Mouse (Mus musculus) midbrain, postnatal 0 days (tissue): ENCODE results near the gene Pym1. TPM values are rescaled to one million over a fixed set of nuclear protein-coding genes. Genes with fewer than 3 reads are reported as not detected.

Source experiments
- ATAC-seq: fragments of 200-750 bp; cut with Nextera tagmentation; 2 replicates; pipeline ENCODE4 v1.8.0; 2017; ENCODE audit warnings: moderate number of reproducible peaks, mild to moderate bottlenecking, moderate TSS enrichment, moderate library complexity; ENCODE audit not compliant: low FRiP score
- DNase-seq: peaks from one replicate; pipeline ENCODE4 v3.0.0-alpha.2; 2015; ENCODE audit warnings: low spot score
- H3K27ac ChIP-seq: fragments of 300-500 bp; sonication (generic); 2 replicates; pipeline ENCODE4 v1.5.1; 2014; ENCODE audit warnings: low read depth, mild to moderate bottlenecking, low read length, mixed read lengths
- H3K27me3 ChIP-seq: fragments of 300-500 bp; sonication (generic); 2 replicates; pipeline ENCODE4 v1.6.1; 2014; ENCODE audit warnings: low read length, control low read depth, mixed read lengths; ENCODE audit not compliant: insufficient read depth
- H3K36me3 ChIP-seq: fragments of 300-500 bp; sonication (generic); 2 replicates; pipeline ENCODE4 v1.6.1; 2014; ENCODE audit warnings: low read length, control low read depth, mixed read lengths; ENCODE audit not compliant: insufficient read depth
- H3K4me1 ChIP-seq: fragments of 300-500 bp; sonication (generic); 2 replicates; pipeline ENCODE4 v1.6.1; 2014; ENCODE audit warnings: mild to moderate bottlenecking, control low read depth, antibody characterized with exemption, low read length, mixed read lengths; ENCODE audit not compliant: insufficient read depth
- H3K4me2 ChIP-seq: fragments of 300-500 bp; sonication (generic); 2 replicates; pipeline ENCODE4 v1.6.1; 2014; ENCODE audit warnings: low read depth, mild to moderate bottlenecking, low read length, mixed read lengths; ENCODE audit not compliant: poor library complexity, severe bottlenecking
- H3K4me3 ChIP-seq: fragments of 300-500 bp; sonication (generic); 2 replicates; pipeline ENCODE4 v1.5.1; 2014; ENCODE audit warnings: low read depth, mild to moderate bottlenecking, low read length, moderate library complexity
- H3K9ac ChIP-seq: fragments of 300-500 bp; sonication (generic); replicated peaks from 2 replicates; pipeline ENCODE4 v1.6.1; 2014; ENCODE audit warnings: mild to moderate bottlenecking, low read length, moderate library complexity, mixed read lengths; ENCODE audit not compliant: poor library complexity, severe bottlenecking
- H3K9me3 ChIP-seq: fragments of 300-500 bp; sonication (generic); 2 replicates; pipeline ENCODE4 v1.6.1; 2016; ENCODE audit warnings: low read length, control low read depth
- CTCF ChIP-seq: IDR thresholded peaks from 2 replicates; pipeline ENCODE4 v1.5.1; 2016; ENCODE audit warnings: antibody characterized with exemption, mild to moderate bottlenecking
- WGBS: fragments of 180-500 bp; shearing (Covaris S2); extraction: QIAGEN DNeasy Blood & Tissue Kit; methylation state at CpG from one replicate; pipeline ENCODE4 v1.1.7; 2014; 5-methylcytosine and 5-hydroxymethylcytosine counted together
- polyA plus RNA-seq: library from polyadenylated mRNA; unstranded; fragments of >200 nt; fragmentation: Nextera tagmentation; extraction: Ambion mirVana; gene quantifications from 2 replicates; pipeline ENCODE4 v1.2.1, GENCODE M21; 2015
- total RNA-seq: library from RNA; depleted of rRNA; stranded (reverse); fragments of >200 nt; gene quantifications from 2 replicates; pipeline ENCODE4 v1.2.3, GENCODE M21; 2014

The Pym1 gene
- total and polyA plus RNA-seq, 2 experiments from 2014 or later: 52.2 to 54.9 TPM

DNA sequence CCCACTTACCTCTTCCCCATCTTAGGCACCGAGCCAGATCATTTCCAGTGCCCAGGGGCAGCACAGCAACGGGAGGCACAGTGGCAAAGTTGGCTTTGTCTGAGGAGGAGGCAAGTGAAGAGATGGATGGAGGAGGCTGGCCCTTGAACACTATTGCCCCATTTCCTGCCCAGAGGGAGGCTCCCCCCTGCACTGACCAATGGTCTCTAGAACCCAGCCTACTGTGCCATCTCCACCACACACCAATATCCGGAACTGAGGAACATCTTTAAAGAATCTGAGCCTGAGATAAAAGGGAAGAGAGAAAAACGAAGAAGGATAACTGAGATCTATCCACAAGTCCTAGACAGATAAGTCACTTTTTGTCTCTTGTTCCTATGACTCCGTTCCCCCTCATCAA is 19.6 kb upstream of the Pym1 start:
- TF ChIP-seq CTCF: no peak
- ATAC-seq (no peak), DNase-seq (no peak)
- Histone ChIP-seq H3K9ac (no peak overlapping the region), H3K4me3 (no peak overlapping the region), H3K9me3 (no peaks in the 10 kb centered on the region), H3K27me3 (no peaks in the 10 kb centered on the region), H3K36me3 (peaks cover 3% of the 10 kb centered on the region; the same call in 1 of the 2 replicates), H3K27ac (no peak overlapping the region), H3K4me2 (no peak overlapping the region), H3K4me1 (no peaks in the 10 kb centered on the region)
- WGBS: 90% methylated on average over 5 of the region's 5 CpGs

DNA sequence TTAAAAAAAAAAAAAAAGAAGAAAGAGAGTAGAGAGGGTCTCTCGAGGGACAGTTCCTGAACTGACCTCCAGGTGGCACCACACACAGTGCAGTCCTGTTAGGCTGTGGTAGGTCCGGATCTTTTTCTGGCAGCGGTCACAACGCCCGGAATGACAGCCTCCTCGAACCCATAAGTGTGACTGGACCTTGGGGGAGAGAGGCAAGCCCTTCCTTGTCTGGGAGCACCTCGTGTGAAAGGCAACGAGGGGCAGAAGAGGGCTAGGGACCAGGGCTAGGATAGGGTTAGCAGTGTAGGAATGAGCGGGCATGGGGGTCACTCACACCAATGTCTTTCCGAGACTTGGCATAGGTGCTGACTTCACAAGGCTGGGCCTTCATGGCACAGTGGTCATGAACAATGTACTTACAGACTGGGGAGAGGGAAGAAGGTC is 16.7 kb upstream of the Pym1 start:
- Histone ChIP-seq H3K27ac (no peak overlapping the region), H3K4me2 (no peak overlapping the region), H3K9me3 (no peaks in the 10 kb centered on the region), H3K4me1 (no peaks in the 10 kb centered on the region), H3K9ac (no peak overlapping the region), H3K4me3 (no peak overlapping the region), H3K27me3 (no peaks in the 10 kb centered on the region), H3K36me3 (peaks cover 3% of the 10 kb centered on the region; the same call in 1 of the 2 replicates)
- WGBS: 15% methylated on average over 10 of the region's 10 CpGs
- ATAC-seq (0 out of 2 replicates have a peak, but pooled peaks have one; percentile 23), DNase-seq (peak; percentile 71)
- TF ChIP-seq CTCF: peak; percentile 76

DNA sequence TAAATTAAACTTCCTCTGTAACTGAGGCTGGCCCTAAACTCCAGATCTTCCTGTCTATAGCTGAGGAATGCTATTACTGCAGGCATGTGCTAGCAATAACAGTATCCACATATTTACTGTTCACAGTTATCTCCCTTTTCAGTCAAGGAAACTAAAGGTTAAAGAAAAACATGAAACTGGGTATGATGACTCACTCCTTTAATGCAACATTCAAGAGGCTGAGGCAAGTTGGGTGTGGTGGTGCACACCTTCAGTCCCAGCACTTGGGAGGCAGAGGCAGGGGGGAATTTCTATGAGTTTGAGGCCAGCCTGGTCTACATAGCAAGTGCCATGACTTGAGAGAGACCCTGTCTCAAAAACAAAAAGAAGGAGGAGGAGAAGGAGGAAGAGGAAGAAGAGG is 15.7 kb upstream of the Pym1 start:
- Histone ChIP-seq H3K4me1 (no peaks in the 10 kb centered on the region), H3K27ac (no peak overlapping the region), H3K4me3 (no peak overlapping the region), H3K27me3 (no peaks in the 10 kb centered on the region), H3K9me3 (no peaks in the 10 kb centered on the region), H3K36me3 (peaks cover 3% of the 10 kb centered on the region; the same call in 1 of the 2 replicates), H3K9ac (no peak overlapping the region), H3K4me2 (no peak overlapping the region)
- DNase-seq: no peak
- no peak for ATAC-seq
- no peak for TF ChIP-seq CTCF

DNA sequence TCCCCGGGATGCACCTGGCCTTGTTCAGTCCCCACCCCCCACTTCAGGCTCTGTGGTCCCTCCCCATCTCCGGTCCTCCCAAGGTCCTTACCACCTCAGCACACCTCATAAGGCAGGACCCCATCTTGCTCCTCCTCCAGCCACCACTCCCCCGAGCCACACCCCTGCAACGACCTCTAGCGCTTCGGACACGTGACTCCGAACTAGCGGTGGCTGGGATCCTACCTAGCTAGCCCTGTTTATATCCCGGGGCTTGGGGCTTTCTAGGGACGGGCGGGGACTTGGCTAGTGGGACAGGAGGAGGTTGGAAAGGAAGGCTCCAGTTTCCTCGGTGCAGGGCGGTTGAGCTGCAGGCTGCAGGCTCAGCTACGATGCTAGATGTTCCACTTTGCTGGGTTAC is 10.3 kb upstream of the Pym1 start:
- Histone ChIP-seq H3K27me3 (peaks cover 4% of the 10 kb centered on the region; the same call in 1 of the 2 replicates), H3K27ac (no peak overlapping the region), H3K36me3 (no peaks in the 10 kb centered on the region), H3K4me1 (no peaks in the 10 kb centered on the region), H3K9me3 (no peaks in the 10 kb centered on the region), H3K4me3 (no peak overlapping the region), H3K4me2 (0 out of 2 replicates have a peak overlapping the region, but pooled peaks have one; percentile 24), H3K9ac (no peak overlapping the region; the same call in 1 of the 2 replicates)
- no peak for TF ChIP-seq CTCF
- WGBS: 3% methylated on average over 15 of the region's 15 CpGs
- DNase-seq (no peak), ATAC-seq (no peak)

DNA sequence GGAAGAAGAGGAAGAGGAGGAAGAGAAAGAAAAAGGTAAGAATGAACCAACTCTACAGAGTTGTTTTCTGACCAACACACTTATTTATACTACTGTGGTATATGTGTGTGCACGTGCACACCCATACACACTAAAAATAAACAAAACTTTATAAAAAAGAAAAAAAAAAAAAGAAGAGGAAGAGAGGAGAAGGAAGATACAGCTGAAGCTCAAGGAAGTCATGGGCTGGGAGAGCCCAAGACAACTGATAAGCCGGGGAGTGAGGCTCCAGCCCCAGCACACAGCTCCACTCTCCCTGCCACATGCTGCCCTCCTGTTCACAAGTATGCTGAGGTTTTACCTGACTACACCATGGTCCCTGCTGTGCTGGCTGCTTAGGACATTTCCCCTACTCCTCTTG is 7.4 kb upstream of the Pym1 start:
- no peak for ATAC-seq
- TF ChIP-seq CTCF: no peak
- Histone ChIP-seq H3K27me3 (peaks cover 7% of the 10 kb centered on the region; the same call in 1 of the 2 replicates), H3K4me1 (no peaks in the 10 kb centered on the region; the same call in 1 of the 2 replicates), H3K27ac (no peak overlapping the region), H3K4me2 (no peak overlapping the region), H3K9ac (no peak overlapping the region), H3K9me3 (no peaks in the 10 kb centered on the region), H3K4me3 (no peak overlapping the region), H3K36me3 (no peaks in the 10 kb centered on the region)
- WGBS: 61% methylated on average over 2 of the region's 2 CpGs
- DNase-seq: no peak

DNA sequence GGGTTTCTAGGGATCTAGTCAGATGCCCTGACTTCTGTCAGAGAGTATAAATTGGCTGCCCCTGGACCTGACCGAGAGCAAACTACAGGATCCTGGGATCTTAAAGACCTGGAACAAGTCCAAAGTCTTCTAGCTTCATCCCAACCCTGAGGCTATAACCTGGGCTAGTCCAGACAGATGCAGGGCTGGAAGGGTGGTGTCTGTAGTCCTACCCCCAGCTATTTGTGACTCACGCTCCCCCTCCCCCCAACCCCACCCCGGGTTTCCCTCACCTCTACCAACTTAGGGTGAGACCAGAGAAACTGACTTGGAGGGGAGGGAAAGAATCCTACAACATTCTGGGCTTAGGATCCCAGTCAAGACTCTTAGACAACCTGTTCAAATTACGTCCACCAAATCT is 5.1 kb upstream of the Pym1 start:
- DNase-seq: no peak
- Histone ChIP-seq H3K4me2 (peak overlapping the region; percentile 99), H3K9me3 (no peaks in the 10 kb centered on the region), H3K4me3 (no peak overlapping the region), H3K9ac (no peak overlapping the region), H3K27me3 (peaks cover 7% of the 10 kb centered on the region; the same call in 1 of the 2 replicates), H3K4me1 (no peaks in the 10 kb centered on the region; the same call in 1 of the 2 replicates), H3K36me3 (no peaks in the 10 kb centered on the region), H3K27ac (no peak overlapping the region)
- TF ChIP-seq CTCF: no peak
- ATAC-seq: no peak
- WGBS: 43% methylated on average over 4 of the region's 4 CpGs
